Mouse (Mus musculus): ENCODE measurements around the gene Mrps18b. TPM values are rescaled to one million over a fixed set of nuclear protein-coding genes. Genes with fewer than 3 reads are reported as not detected.
A peak's percentile ranks its signal among the peaks of the same experiment; 100 is the strongest.

Mrps18b gene
- polyA plus RNA-seq, 1 experiment: 117 TPM

- no peak for TF ChIP-seq CTCF (IDR thresholded peaks at IDR 0.05; ENCODE audit: low read depth, low read length)
- TF ChIP-seq POLR2A (IDR thresholded peaks at IDR 0.05; ENCODE audit: insufficient read depth, low read length): no peak
- TF ChIP-seq EP300 (IDR thresholded peaks at IDR 0.05; ENCODE audit: insufficient read depth, low read depth, low read length): no peak
- no peaks in the 10 kb centered on the region for H3K9me3 ChIP-seq (replicated peaks; ENCODE audit: control insufficient read depth, insufficient read depth, low read length, poor library complexity, severe bottlenecking)
- H3K36me3 ChIP-seq (ENCODE audit: control insufficient read depth, insufficient read depth, low read length, poor library complexity, severe bottlenecking): no peaks in the 10 kb centered on the region
- H3K27me3 ChIP-seq (ENCODE audit: control insufficient read depth, insufficient read depth, low read length, poor library complexity, severe bottlenecking): no peaks in the 10 kb centered on the region
- H3K9ac ChIP-seq (ENCODE audit: low read depth, poor library complexity, severe bottlenecking): peak overlapping the region; percentile 82; the same call in 1 of the 2 replicates
- H3K4me3 ChIP-seq (ENCODE audit: low read depth, low read length): peak overlapping the region; percentile 67
- peaks cover 4% of the 10 kb centered on the region for H3K4me1 ChIP-seq (ENCODE audit: control insufficient read depth, insufficient read depth, low read length)
- peak overlapping the region; percentile 93 for H3K27ac ChIP-seq (ENCODE audit: insufficient read depth, low read length)
Observed at GRCm38 (mm10) chr17:35868961-35869345, 47.2 kb downstream of the Mrps18b start.

GRCm38 (mm10) chr17:35868165-35868820, 47.9 kb downstream of the Mrps18b start:
- H3K27ac ChIP-seq (ENCODE audit: insufficient read depth, low read length): peak overlapping the region; percentile 93
- H3K36me3 ChIP-seq (ENCODE audit: control insufficient read depth, insufficient read depth, low read length, poor library complexity, severe bottlenecking): no peaks in the 10 kb centered on the region
- peak overlapping the region; percentile 82 for H3K9ac ChIP-seq (ENCODE audit: low read depth, poor library complexity, severe bottlenecking)
- TF ChIP-seq EP300 (IDR thresholded peaks at IDR 0.05; ENCODE audit: insufficient read depth, low read depth, low read length) (no peak), POLR2A (IDR thresholded peaks at IDR 0.05; ENCODE audit: insufficient read depth, low read length) (no peak), CTCF (IDR thresholded peaks at IDR 0.05; ENCODE audit: low read depth, low read length) (no peak)
- H3K4me1 ChIP-seq (ENCODE audit: control insufficient read depth, insufficient read depth, low read length): peaks cover 5% of the 10 kb centered on the region
- no peaks in the 10 kb centered on the region for H3K9me3 ChIP-seq (replicated peaks; ENCODE audit: control insufficient read depth, insufficient read depth, low read length, poor library complexity, severe bottlenecking)
- H3K4me3 ChIP-seq (ENCODE audit: low read depth, low read length): peak overlapping the region; percentile 67
- no peaks in the 10 kb centered on the region for H3K27me3 ChIP-seq (ENCODE audit: control insufficient read depth, insufficient read depth, low read length, poor library complexity, severe bottlenecking)

- H3K9ac ChIP-seq (ENCODE audit: low read depth, poor library complexity, severe bottlenecking): peak overlapping the region; percentile 82
- peaks cover 5% of the 10 kb centered on the region for H3K4me1 ChIP-seq (ENCODE audit: control insufficient read depth, insufficient read depth, low read length)
- H3K36me3 ChIP-seq (ENCODE audit: control insufficient read depth, insufficient read depth, low read length, poor library complexity, severe bottlenecking): no peaks in the 10 kb centered on the region
- H3K9me3 ChIP-seq (replicated peaks; ENCODE audit: control insufficient read depth, insufficient read depth, low read length, poor library complexity, severe bottlenecking): no peaks in the 10 kb centered on the region
- H3K27ac ChIP-seq (ENCODE audit: insufficient read depth, low read length): 0 out of 2 replicates have a peak overlapping the region, but pooled peaks have one; percentile 1
- TF ChIP-seq POLR2A (IDR thresholded peaks at IDR 0.05; ENCODE audit: insufficient read depth, low read length) (no peak), EP300 (IDR thresholded peaks at IDR 0.05; ENCODE audit: insufficient read depth, low read depth, low read length) (no peak), CTCF (IDR thresholded peaks at IDR 0.05; ENCODE audit: low read depth, low read length) (peak; percentile 25)
- H3K4me3 ChIP-seq (ENCODE audit: low read depth, low read length): peak overlapping the region; percentile 91
- H3K27me3 ChIP-seq (ENCODE audit: control insufficient read depth, insufficient read depth, low read length, poor library complexity, severe bottlenecking): no peaks in the 10 kb centered on the region
Observed at GRCm38 (mm10) chr17:35866911-35867890, 49.0 kb downstream of the Mrps18b start.

- no peak for TF ChIP-seq EP300 (IDR thresholded peaks at IDR 0.05; ENCODE audit: insufficient read depth, low read depth, low read length)
- no peak for TF ChIP-seq CTCF (IDR thresholded peaks at IDR 0.05; ENCODE audit: low read depth, low read length)
- TF ChIP-seq POLR2A (IDR thresholded peaks at IDR 0.05; ENCODE audit: insufficient read depth, low read length): no peak
- peaks cover 5% of the 10 kb centered on the region for H3K4me1 ChIP-seq (ENCODE audit: control insufficient read depth, insufficient read depth, low read length)
- no peaks in the 10 kb centered on the region for H3K36me3 ChIP-seq (ENCODE audit: control insufficient read depth, insufficient read depth, low read length, poor library complexity, severe bottlenecking)
- no peaks in the 10 kb centered on the region for H3K27me3 ChIP-seq (ENCODE audit: control insufficient read depth, insufficient read depth, low read length, poor library complexity, severe bottlenecking)
- peak overlapping the region; percentile 91 for H3K4me3 ChIP-seq (ENCODE audit: low read depth, low read length)
- peak overlapping the region; percentile 39 for H3K27ac ChIP-seq (ENCODE audit: insufficient read depth, low read length)
- H3K9ac ChIP-seq (ENCODE audit: low read depth, poor library complexity, severe bottlenecking): peak overlapping the region; percentile 82
- no peaks in the 10 kb centered on the region for H3K9me3 ChIP-seq (replicated peaks; ENCODE audit: control insufficient read depth, insufficient read depth, low read length, poor library complexity, severe bottlenecking)
Observed at GRCm38 (mm10) chr17:35866281-35866831, 49.8 kb downstream of the Mrps18b start.

GRCm38 (mm10) chr17:35865481-35866280, 50.5 kb downstream of the Mrps18b start, which contains the start of gene Ppp1r18:
Ppp1r18 (plus strand) TSS chr17:35865593.
- no peak for TF ChIP-seq CTCF (IDR thresholded peaks at IDR 0.05; ENCODE audit: low read depth, low read length)
- TF ChIP-seq POLR2A (IDR thresholded peaks at IDR 0.05; ENCODE audit: insufficient read depth, low read length): no peak
- TF ChIP-seq EP300 (IDR thresholded peaks at IDR 0.05; ENCODE audit: insufficient read depth, low read depth, low read length): peak; percentile 31; the same call in 1 of the 2 replicates
- H3K4me3 ChIP-seq (ENCODE audit: low read depth, low read length): peak within 1 kb of the TSS; percentile 91
- H3K27me3 ChIP-seq (ENCODE audit: control insufficient read depth, insufficient read depth, low read length, poor library complexity, severe bottlenecking): no peaks in the 10 kb centered on the region
- H3K9me3 ChIP-seq (replicated peaks; ENCODE audit: control insufficient read depth, insufficient read depth, low read length, poor library complexity, severe bottlenecking): no peaks in the 10 kb centered on the region
- peak within 1 kb of the TSS; percentile 60 for H3K27ac ChIP-seq (ENCODE audit: insufficient read depth, low read length)
- no peaks in the 10 kb centered on the region for H3K36me3 ChIP-seq (ENCODE audit: control insufficient read depth, insufficient read depth, low read length, poor library complexity, severe bottlenecking)
- peak within 1 kb of the TSS; percentile 82 for H3K9ac ChIP-seq (ENCODE audit: low read depth, poor library complexity, severe bottlenecking)
- H3K4me1 ChIP-seq (ENCODE audit: control insufficient read depth, insufficient read depth, low read length): peaks cover 5% of the 10 kb centered on the region
